Mouse (Mus musculus) kidney, adult 2 months (tissue): ENCODE measurements at regions not wholly inside any gene's neighbourhood (a gene's known extent, or its start where the extent isn't known, plus 50 kb on each side); places are given as distances from the start of the nearest gene placed in this dataset.
A peak's percentile ranks its signal among the peaks of the same experiment; 100 is the strongest.

Source experiments
- DNase-seq: peaks from one replicate; pipeline ENCODE4 v3.0.0; 2021
- H3K27ac ChIP-seq: fragments of 200-500 bp; 2 replicates; pipeline ENCODE4 v1.5.1; 2012; ENCODE audit warnings: low read depth, low read length, control low read depth, inconsistent platforms; ENCODE audit not compliant: insufficient read depth
- H3K27me3 ChIP-seq: fragments of 200-500 bp; replicated peaks from 2 replicates; pipeline ENCODE4 v1.6.1; 2012; ENCODE audit warnings: mild to moderate bottlenecking, moderate library complexity, low read length, inconsistent platforms; ENCODE audit not compliant: control insufficient read depth, insufficient read depth
- H3K36me3 ChIP-seq: fragments of 200-500 bp; 2 replicates; pipeline ENCODE4 v1.6.1; 2012; ENCODE audit warnings: mild to moderate bottlenecking, moderate library complexity, low read length, inconsistent platforms; ENCODE audit not compliant: control insufficient read depth, insufficient read depth
- H3K4me1 ChIP-seq: fragments of 200-500 bp; 2 replicates; pipeline ENCODE4 v1.6.1; 2011; ENCODE audit warnings: low read length; ENCODE audit not compliant: control insufficient read depth, insufficient read depth
- H3K4me3 ChIP-seq: fragments of 200-500 bp; 2 replicates; pipeline ENCODE4 v1.5.1; 2011; ENCODE audit warnings: mild to moderate bottlenecking, low read depth, low read length, control low read depth; ENCODE audit not compliant: insufficient read depth
- CTCF ChIP-seq: fragments of 200-500 bp; conservative IDR thresholded peaks from 2 replicates; pipeline ENCODE4 v1.5.1; 2011; ENCODE audit warnings: low read depth, mild to moderate bottlenecking, control low read depth, low read length, moderate library complexity, mixed read lengths; ENCODE audit not compliant: insufficient read depth, insufficient read length
- POLR2A ChIP-seq: fragments of 200-500 bp; IDR thresholded peaks from one replicate; pipeline ENCODE4 v1.6.1; 2011; ENCODE audit warnings: low read depth, low read length, control low read depth
- WGBS: fragments of 180-500 bp; shearing (Covaris S2); methylation state at CpG from one replicate; pipeline ENCODE4 v1.1.7; 2018; 5-methylcytosine and 5-hydroxymethylcytosine counted together

GRCm38 (mm10) chr17:49240097-49240496, 188.1 kb upstream of the Mocs1 start:
- Histone ChIP-seq H3K36me3 (no peaks in the 10 kb centered on the region), H3K4me1 (no peaks in the 10 kb centered on the region), H3K27me3 (no peaks in the 10 kb centered on the region), H3K27ac (no peak overlapping the region), H3K4me3 (no peak overlapping the region)
- DNase-seq, result no peak
- TF ChIP-seq CTCF (no peak), POLR2A (no peak)

DNA sequence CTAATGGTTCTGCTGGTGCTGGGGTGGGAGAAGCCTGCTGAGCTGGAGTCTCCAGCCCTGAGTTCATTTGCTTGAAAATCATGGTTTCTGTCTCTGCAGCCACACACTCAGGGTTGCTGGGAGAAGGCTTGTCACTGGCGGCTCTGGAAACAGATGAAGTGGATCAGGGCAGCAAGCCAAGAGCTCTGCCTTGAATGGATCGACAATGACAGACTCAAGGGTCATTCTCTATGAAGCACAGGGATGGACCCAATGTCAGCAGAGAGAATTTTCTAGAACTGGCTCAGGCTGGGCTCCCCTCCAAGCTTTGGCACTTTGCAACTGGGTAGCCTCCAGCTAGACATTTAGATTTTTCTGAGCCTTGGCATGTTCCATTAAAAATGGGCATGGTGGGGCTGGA, 184.7 kb upstream of the Mocs1 start:
- Histone ChIP-seq H3K4me3 (no peak overlapping the region), H3K4me1 (no peaks in the 10 kb centered on the region), H3K27ac (no peak overlapping the region), H3K27me3 (no peaks in the 10 kb centered on the region), H3K36me3 (no peaks in the 10 kb centered on the region)
- WGBS, result 36% methylated on average over 2 of the region's 2 CpGs
- DNase-seq, result peak; percentile 39
- TF ChIP-seq CTCF (no peak), POLR2A (no peak)

DNA sequence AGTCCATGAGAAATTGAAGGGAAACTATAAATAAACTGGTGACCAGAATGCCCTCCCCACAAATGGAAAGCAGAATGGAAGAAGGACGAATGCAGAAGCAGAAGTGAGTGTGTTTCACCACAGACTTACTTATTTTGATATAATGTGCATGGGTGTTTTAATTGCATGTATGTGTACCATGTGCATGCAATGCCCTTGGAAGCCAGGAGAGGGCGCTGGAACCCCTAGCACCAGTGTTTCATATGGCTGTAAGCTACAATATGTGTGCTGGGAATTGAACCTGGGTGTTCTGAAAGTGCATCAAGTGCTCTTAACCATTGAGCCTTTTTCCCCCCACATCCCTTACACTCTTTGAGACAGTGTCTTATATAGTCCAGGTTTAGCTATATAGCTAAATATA, 183.1 kb upstream of the Mocs1 start:
- Histone ChIP-seq H3K36me3 (no peaks in the 10 kb centered on the region), H3K27me3 (no peaks in the 10 kb centered on the region), H3K4me1 (no peaks in the 10 kb centered on the region), H3K4me3 (no peak overlapping the region), H3K27ac (no peak overlapping the region)
- no peak for DNase-seq
- 66% methylated on average over 2 of the region's 2 CpGs for whole genome bisulfite sequencing
- TF ChIP-seq POLR2A (no peak), CTCF (no peak)

DNA sequence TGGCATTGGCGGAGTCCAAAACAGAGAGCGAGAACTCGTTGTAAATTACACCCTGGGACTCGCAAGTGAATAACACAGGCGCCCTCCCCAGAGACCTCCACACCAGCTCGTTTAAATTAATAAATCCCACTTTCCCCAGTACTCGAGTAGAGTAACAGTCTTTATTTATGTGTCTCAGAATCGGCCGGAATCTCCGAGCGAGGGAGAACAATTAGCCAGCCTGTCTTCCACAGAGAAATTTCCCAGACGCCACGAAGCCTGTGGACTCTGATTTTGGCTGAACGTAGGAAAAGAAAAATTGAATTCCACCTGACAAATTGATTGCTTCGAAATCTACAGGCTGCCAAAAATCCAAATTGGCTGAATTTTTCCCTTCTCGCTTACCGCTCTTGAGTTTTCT, 180.9 kb upstream of the Mocs1 start:
- H3K4me3 ChIP-seq, result no peak overlapping the region
- no peaks in the 10 kb centered on the region for H3K36me3 ChIP-seq
- H3K4me1 ChIP-seq, result no peaks in the 10 kb centered on the region
- DNase-seq, result no peak
- 44% methylated on average over 17 of the region's 17 CpGs for WGBS
- TF ChIP-seq POLR2A, result no peak
- TF ChIP-seq CTCF, result no peak
- H3K27ac ChIP-seq, result no peak overlapping the region
- H3K27me3 ChIP-seq, result no peaks in the 10 kb centered on the region

DNA sequence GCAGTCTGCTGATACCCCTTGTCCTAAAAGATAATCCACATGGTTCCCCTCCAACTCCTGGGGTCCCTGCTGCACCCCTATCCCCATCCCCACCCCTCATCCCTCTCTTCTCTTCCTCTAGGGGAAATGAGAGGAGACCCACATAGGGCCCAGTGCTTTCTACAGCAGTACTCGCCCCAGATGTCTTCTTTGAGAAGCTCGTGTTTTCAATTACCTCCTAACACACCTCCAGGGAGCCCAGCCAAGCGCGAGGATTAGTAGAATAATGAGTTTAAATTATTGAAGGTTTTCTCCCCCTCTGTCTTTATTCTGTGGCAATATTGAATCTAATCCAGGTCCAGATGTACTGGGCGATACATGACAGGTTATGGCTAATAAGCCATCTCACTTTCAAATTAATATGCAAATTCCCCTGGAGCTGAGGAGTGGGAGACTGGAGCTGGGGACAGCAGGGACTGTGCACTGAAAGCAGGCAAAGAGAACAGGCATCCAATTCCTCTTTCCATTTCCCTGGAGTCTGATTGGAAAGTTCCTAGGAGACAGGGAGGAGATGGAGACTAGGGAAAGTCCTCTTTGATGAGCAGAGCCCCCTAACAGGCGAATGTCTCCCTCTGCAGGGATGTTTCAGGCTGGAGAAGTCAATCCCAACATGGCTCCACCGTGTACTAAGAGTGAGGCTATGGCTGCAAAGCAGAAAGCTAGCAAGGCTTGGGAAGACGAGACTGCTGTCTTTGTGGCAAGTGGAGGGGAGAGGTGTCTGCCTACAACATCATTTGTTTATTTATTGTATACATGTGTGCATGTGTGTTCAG, 177.2 kb upstream of the Mocs1 start:
- no peak overlapping the region for H3K4me3 ChIP-seq
- H3K36me3 ChIP-seq, result no peaks in the 10 kb centered on the region
- H3K27me3 ChIP-seq, result no peaks in the 10 kb centered on the region
- H3K4me1 ChIP-seq, result no peaks in the 10 kb centered on the region
- TF ChIP-seq CTCF (no peak), POLR2A (no peak)
- WGBS, result 61% methylated on average over 8 of the region's 8 CpGs
- H3K27ac ChIP-seq, result no peak overlapping the region
- DNase-seq, result no peak

GRCm38 (mm10) chr17:49252271-49252670, 175.9 kb upstream of the Mocs1 start:
- H3K36me3 ChIP-seq, result no peaks in the 10 kb centered on the region
- no peak for DNase-seq
- 49% methylated on average over 3 of the region's 3 CpGs for WGBS
- H3K27ac ChIP-seq, result no peak overlapping the region
- H3K4me1 ChIP-seq, result no peaks in the 10 kb centered on the region
- TF ChIP-seq CTCF (no peak), POLR2A (no peak)
- no peak overlapping the region for H3K4me3 ChIP-seq
- no peaks in the 10 kb centered on the region for H3K27me3 ChIP-seq

GRCm38 (mm10) chr17:49258496-49258895, 169.7 kb upstream of the Mocs1 start:
- TF ChIP-seq POLR2A (no peak), CTCF (peak; percentile 27; the same call in 1 of the 2 replicates)
- no peak for DNase-seq
- H3K27ac ChIP-seq, result no peak overlapping the region
- H3K4me1 ChIP-seq, result no peaks in the 10 kb centered on the region
- no peaks in the 10 kb centered on the region for H3K36me3 ChIP-seq
- no peaks in the 10 kb centered on the region for H3K27me3 ChIP-seq
- no peak overlapping the region for H3K4me3 ChIP-seq
